Mouse (Mus musculus) embryonic facial prominence, embryonic 14.5 days (tissue): ENCODE measurements around the gene Kif6. TPM values are rescaled to one million over a fixed set of nuclear protein-coding genes. Genes with fewer than 3 reads are reported as not detected.

ENCODE experiments used
- ATAC-seq: fragments of 200-750 bp; cut with Nextera tagmentation; 2 replicates; pipeline ENCODE4 v1.8.0; 2017; ENCODE audit warnings: low read depth, moderate number of reproducible peaks, moderate TSS enrichment
- DNase-seq: peaks from one replicate; pipeline ENCODE4 v3.0.0-alpha.2; 2015; ENCODE audit warnings: low spot score
- H3K27ac ChIP-seq: fragments of 300-500 bp; sonication (generic); replicated peaks from 2 replicates; pipeline ENCODE4 v1.5.1; 2014; ENCODE audit warnings: low read depth, mild to moderate bottlenecking, low read length, moderate library complexity
- H3K27me3 ChIP-seq: fragments of 300-500 bp; sonication (generic); replicated peaks from 2 replicates; pipeline ENCODE4 v1.6.1; 2014; ENCODE audit warnings: low read length; ENCODE audit not compliant: control insufficient read depth, insufficient read depth
- H3K36me3 ChIP-seq: fragments of 300-500 bp; sonication (generic); 2 replicates; pipeline ENCODE4 v1.6.1; 2014; ENCODE audit warnings: low read length, mixed read lengths; ENCODE audit not compliant: control insufficient read depth, insufficient read depth
- H3K4me1 ChIP-seq: fragments of 300-500 bp; sonication (generic); 2 replicates; pipeline ENCODE4 v1.6.1; 2014; ENCODE audit warnings: antibody characterized with exemption, low read length; ENCODE audit not compliant: control insufficient read depth, insufficient read depth
- H3K4me2 ChIP-seq: fragments of 300-500 bp; sonication (generic); 2 replicates; pipeline ENCODE4 v1.6.1; 2014; ENCODE audit warnings: low read depth, mild to moderate bottlenecking, low read length, moderate library complexity, mixed read lengths
- H3K4me3 ChIP-seq: fragments of 300-500 bp; sonication (generic); 2 replicates; pipeline ENCODE4 v1.5.1; 2014; ENCODE audit warnings: low read depth, mild to moderate bottlenecking, low read length
- H3K9ac ChIP-seq: fragments of 300-500 bp; sonication (generic); 2 replicates; pipeline ENCODE4 v1.6.1; 2014; ENCODE audit warnings: low read depth, mild to moderate bottlenecking, low read length, moderate library complexity, mixed read lengths
- H3K9me3 ChIP-seq: fragments of 300-500 bp; sonication (generic); 2 replicates; pipeline ENCODE4 v1.6.1; 2016; ENCODE audit warnings: low read length; ENCODE audit not compliant: control insufficient read depth
- WGBS: fragments of 180-500 bp; shearing (Covaris S2); extraction: QIAGEN DNeasy Blood & Tissue Kit; methylation state at CpG from one replicate; pipeline ENCODE4 v1.1.7; 2014; 5-methylcytosine and 5-hydroxymethylcytosine counted together
- polyA plus RNA-seq: library from polyadenylated mRNA; unstranded; fragments of >200 nt; fragmentation: Nextera tagmentation; extraction: Ambion mirVana; gene quantifications from 2 replicates; pipeline ENCODE4 v1.2.1, GENCODE M21; 2014

Gene Kif6
- polyA plus RNA-seq, 1 experiment from 2014 or later = 2.1 TPM

DNA sequence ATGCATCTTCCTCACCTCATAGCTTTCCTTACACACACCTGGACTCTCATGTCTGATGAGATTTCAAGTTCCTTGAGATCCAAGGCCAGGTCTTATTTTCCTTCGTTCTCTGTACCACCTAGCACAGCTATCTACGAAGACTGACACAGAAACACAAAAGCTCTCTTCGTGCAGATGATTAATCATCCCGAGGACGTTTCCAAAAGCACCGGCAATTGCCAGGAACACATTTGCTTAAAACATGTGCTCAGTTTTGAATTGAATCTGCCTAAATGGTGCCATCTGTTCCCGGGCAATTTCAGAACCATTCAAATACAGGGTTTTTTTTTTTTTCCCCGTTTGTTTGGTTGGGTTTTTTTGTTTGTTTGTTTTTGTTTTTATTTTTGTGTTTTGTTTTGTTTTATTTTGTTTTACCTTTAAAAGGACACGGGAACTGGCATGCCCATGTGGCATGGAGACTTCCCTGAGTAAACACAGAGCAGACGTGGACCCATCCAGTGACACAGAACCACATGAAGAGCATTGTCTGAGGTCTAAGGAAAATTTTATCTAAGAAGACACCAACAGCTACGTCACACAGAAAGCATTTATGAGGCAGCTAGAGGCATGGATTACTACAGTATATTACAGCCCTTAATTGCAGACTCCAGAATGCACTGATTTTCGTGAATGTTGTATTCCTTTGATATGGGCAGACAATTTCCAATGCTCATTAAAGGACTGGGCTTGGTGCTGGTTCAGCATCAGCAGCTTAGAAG is 88.7 kb downstream of the Kif6 start:
- Histone ChIP-seq H3K36me3 (no peaks in the 10 kb centered on the region), H3K4me2 (no peak overlapping the region), H3K9me3 (no peaks in the 10 kb centered on the region), H3K4me1 (0 out of 2 replicates have a peak, but pooled peaks cover 11% of the 10 kb centered on the region), H3K4me3 (no peak overlapping the region), H3K9ac (no peak overlapping the region), H3K27ac (0 out of 2 replicates have a peak overlapping the region, but pooled peaks have one; percentile 12), H3K27me3 (no peaks in the 10 kb centered on the region)
- ATAC-seq = no peak
- 47% methylated on average over 12 of the region's 12 CpGs for WGBS
- DNase-seq = peak; percentile 40

DNA sequence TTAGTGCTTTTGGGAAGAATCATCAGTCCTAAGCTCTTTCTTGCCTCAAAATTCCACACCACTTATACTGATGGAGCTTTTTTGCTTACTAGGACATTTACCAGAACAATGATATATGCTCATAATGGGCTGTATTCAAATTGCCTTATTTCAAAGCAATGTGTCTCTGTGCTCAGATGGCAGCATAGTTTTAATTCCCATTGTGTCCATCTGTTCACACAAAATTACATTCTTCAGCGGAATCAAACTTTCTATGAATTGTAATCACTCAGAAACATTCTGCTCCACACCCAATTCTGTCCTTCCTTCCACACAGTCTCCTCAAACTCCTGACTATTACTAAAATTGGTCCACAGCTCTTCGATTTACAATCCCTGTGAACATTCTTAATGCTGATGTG is 94.3 kb downstream of the Kif6 start:
- Histone ChIP-seq H3K4me2 (no peak overlapping the region), H3K27ac (no peak overlapping the region), H3K4me3 (no peak overlapping the region), H3K4me1 (0 out of 2 replicates have a peak, but pooled peaks cover 4% of the 10 kb centered on the region), H3K27me3 (no peaks in the 10 kb centered on the region), H3K9me3 (no peaks in the 10 kb centered on the region), H3K9ac (no peak overlapping the region), H3K36me3 (no peaks in the 10 kb centered on the region)
- no peak for ATAC-seq
- WGBS = 79% methylated on average over 2 of the region's 2 CpGs
- no peak for DNase-seq

DNA sequence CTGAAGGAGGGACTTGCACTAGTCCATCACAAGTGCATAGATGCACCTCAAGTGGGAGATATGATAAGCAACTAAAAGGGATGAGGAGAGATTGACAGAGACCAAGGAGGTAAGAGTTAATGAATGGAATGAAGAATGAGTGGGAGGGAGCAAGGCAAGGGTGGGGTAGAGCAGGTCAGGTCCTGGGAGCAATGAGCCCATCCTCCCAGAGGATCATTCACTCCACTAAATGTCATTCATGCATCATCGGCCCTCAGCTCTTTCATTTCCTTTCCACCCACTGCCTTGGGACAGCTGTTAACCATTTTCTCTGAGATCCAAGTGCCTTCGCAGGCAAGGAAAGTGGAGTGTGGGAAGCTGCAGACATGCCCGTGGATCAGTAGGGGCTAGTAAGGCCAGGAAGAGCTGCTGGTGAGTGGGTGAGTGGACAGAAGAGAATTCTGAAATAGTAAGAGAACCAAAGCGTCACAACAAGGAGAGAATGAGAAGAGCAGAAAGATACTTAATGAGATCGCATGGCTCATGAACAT is 95.2 kb downstream of the Kif6 start:
- DNase-seq = no peak
- no peak overlapping the region for H3K4me3 ChIP-seq
- H3K9ac ChIP-seq = no peak overlapping the region
- H3K9me3 ChIP-seq = no peaks in the 10 kb centered on the region
- no peaks in the 10 kb centered on the region for H3K4me1 ChIP-seq
- no peaks in the 10 kb centered on the region for H3K36me3 ChIP-seq
- no peak overlapping the region for H3K27ac ChIP-seq
- H3K27me3 ChIP-seq = no peaks in the 10 kb centered on the region
- H3K4me2 ChIP-seq = no peak overlapping the region
- no peak for ATAC-seq
- 62% methylated on average over 5 of the region's 5 CpGs for WGBS

DNA sequence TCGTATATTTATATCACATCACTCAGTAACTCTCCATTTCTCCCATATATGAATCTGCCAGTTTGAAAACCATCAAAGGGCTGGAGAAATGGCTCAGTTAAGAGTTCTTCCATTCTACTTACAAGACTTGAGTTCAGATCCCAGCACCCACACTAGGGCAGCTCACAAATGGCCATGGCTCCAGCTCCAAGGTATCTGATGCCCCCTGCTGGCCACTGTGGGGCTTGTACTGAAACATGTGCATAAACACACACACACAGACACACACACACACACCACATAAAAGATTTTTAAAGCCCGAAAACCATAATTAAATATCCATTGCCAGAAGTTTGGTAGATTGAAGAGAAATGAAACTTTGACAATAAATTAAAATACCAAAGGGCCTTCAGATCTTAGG is 111.3 kb downstream of the Kif6 start:
- Histone ChIP-seq H3K27me3 (no peaks in the 10 kb centered on the region), H3K9ac (no peak overlapping the region), H3K4me1 (no peaks in the 10 kb centered on the region), H3K36me3 (no peaks in the 10 kb centered on the region), H3K9me3 (no peaks in the 10 kb centered on the region), H3K4me3 (no peak overlapping the region), H3K4me2 (no peak overlapping the region), H3K27ac (no peak overlapping the region)
- DNase-seq = no peak
- no peak for ATAC-seq
- 89% methylated on average over 2 of the region's 2 CpGs for WGBS

DNA sequence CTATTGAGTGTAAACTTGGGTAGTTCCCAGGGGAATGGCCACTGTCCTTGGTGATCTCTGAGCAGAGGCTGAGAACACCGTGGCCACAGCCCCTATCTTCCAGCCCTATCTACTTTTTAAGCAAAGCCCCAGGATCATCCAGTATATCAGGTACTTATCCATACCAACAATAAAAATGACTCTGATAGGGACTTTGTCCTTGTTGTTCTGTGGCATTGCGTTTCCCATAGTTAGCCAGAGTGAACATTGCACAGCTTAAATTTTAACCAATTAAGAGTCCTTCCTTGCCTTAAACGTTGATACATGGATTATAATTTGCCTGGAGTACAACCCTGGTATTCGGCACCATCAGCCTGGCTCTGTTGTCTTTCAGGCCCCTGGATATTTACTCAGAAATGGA is 112.0 kb downstream of the Kif6 start:
- no peak overlapping the region for H3K27ac ChIP-seq
- no peak for DNase-seq
- H3K27me3 ChIP-seq = no peaks in the 10 kb centered on the region
- H3K9me3 ChIP-seq = no peaks in the 10 kb centered on the region
- H3K36me3 ChIP-seq = no peaks in the 10 kb centered on the region
- no peak for ATAC-seq
- no peak overlapping the region for H3K9ac ChIP-seq
- 83% methylated on average over 4 of the region's 4 CpGs for WGBS
- H3K4me1 ChIP-seq = no peaks in the 10 kb centered on the region
- H3K4me2 ChIP-seq = no peak overlapping the region
- H3K4me3 ChIP-seq = no peak overlapping the region

DNA sequence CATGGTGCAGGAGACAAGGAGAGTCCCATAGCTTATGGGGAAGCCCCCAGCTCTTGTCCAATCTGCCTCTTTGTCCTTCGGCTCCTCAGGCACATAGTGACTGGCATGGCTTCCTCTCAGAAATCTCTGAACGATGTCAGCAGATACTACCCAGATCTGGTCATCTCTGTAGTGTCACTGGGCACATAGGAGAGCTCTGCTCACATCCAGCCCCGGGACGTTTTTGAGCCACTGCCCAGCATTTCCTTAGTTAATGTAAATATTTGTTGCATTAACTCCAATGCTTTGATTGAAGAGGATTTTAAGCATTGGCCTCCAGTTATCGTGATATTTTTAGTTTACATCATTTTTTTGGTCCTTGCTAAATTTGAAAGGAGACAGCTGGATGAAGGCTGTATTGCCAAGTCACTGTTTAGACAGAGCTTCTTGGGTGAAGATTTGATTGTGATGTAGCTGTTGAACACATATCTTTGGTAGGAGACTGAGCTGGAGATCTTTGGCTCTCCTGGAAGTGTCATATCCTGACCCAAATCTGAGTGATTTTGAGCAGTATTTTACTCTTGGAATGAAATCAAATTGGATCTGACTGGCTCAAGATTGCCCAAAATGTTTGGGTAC is 112.6 kb downstream of the Kif6 start:
- Histone ChIP-seq H3K9me3 (no peaks in the 10 kb centered on the region), H3K4me1 (no peaks in the 10 kb centered on the region), H3K4me3 (no peak overlapping the region), H3K9ac (no peak overlapping the region), H3K27ac (no peak overlapping the region), H3K36me3 (no peaks in the 10 kb centered on the region), H3K27me3 (no peaks in the 10 kb centered on the region), H3K4me2 (no peak overlapping the region)
- DNase-seq (no peak), ATAC-seq (no peak)
- WGBS = 72% methylated on average over 5 of the region's 5 CpGs

DNA sequence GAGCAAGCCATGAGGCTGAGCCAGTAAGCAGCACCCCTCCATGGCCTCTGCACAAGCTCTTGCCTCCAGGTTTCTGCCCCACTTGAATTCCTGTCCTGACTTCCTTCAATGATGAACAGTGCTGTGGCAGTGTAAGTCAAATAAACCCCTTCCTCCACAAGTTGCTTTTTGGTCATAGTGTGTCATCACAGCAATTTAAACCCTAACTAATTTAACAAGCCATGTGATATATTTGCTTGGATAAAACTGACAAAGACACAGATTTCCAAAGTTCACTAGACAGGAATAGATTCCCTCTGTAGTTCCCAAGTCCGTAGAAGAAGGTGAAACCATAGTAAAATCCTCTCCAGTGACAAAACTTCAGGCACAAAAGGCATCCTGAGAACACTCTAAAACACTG is 114.9 kb downstream of the Kif6 start:
- no peak overlapping the region for H3K9ac ChIP-seq
- no peak for ATAC-seq
- no peaks in the 10 kb centered on the region for H3K9me3 ChIP-seq
- WGBS = 100% methylated on average over 1 of the region's 1 CpGs
- H3K4me2 ChIP-seq = no peak overlapping the region
- H3K4me3 ChIP-seq = no peak overlapping the region
- H3K27ac ChIP-seq = no peak overlapping the region
- no peak for DNase-seq
- no peaks in the 10 kb centered on the region for H3K4me1 ChIP-seq
- H3K36me3 ChIP-seq = no peaks in the 10 kb centered on the region
- H3K27me3 ChIP-seq = no peaks in the 10 kb centered on the region

DNA sequence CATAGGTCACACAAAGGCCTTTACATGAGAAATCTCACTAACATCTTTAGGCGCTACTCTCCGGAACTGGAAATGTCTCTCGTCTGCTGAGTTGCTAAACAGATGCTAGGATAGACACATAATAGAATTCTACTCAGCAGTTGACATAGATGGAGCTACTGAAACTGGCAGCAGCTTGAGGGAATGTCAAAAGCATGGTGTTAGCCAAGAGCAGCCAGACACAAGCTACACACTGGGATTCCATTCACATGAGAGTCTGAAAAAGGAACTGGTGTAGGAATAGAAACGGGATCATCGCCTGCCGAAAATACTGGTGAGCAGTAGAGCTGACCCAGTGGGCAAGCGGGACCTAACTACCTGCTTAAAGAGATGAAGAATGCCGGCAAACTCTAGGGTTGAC is 117.8 kb downstream of the Kif6 start:
- H3K9me3 ChIP-seq = no peaks in the 10 kb centered on the region
- H3K4me2 ChIP-seq = no peak overlapping the region
- no peaks in the 10 kb centered on the region for H3K36me3 ChIP-seq
- no peak overlapping the region for H3K4me3 ChIP-seq
- DNase-seq = no peak
- H3K4me1 ChIP-seq = no peaks in the 10 kb centered on the region
- no peak overlapping the region for H3K9ac ChIP-seq
- ATAC-seq = no peak
- 94% methylated on average over 8 of the region's 8 CpGs for WGBS
- no peaks in the 10 kb centered on the region for H3K27me3 ChIP-seq
- H3K27ac ChIP-seq = no peak overlapping the region

DNA sequence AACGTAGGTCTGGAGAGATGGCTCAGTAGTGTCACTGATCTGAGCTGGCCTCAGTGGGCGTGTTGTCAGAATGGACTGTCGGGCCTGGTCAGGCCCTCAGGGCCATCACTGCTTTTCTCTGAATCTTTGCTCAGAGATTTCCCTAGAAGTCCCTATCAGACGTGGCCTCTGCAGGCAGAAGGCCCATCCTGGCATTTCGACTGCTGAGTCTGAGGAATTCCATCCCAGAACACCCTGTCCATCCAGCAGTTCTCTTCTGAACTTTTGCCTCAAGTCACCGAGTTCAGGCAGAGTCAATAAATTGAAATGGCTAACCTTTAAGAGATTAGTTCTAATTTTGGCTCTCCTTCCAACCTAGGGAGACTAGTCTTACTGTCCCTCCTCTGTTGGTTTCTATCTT is 119.1 kb downstream of the Kif6 start:
- Histone ChIP-seq H3K9ac (no peak overlapping the region), H3K4me3 (no peak overlapping the region), H3K4me1 (no peaks in the 10 kb centered on the region), H3K36me3 (no peaks in the 10 kb centered on the region), H3K4me2 (no peak overlapping the region), H3K9me3 (no peaks in the 10 kb centered on the region), H3K27me3 (no peaks in the 10 kb centered on the region), H3K27ac (no peak overlapping the region)
- DNase-seq (no peak), ATAC-seq (no peak)
- 78% methylated on average over 6 of the region's 6 CpGs for WGBS
